Mouse (Mus musculus) lung, postnatal 0 days (tissue): ENCODE results near the gene Map4k2.

Experiments used
- CTCF ChIP-seq: IDR thresholded peaks from 2 replicates; pipeline ENCODE4 v1.5.1; 2016; ENCODE audit warnings: antibody characterized with exemption, mild to moderate bottlenecking
- EP300 ChIP-seq: IDR thresholded peaks from 2 replicates; pipeline ENCODE4 v1.6.1; 2016; ENCODE audit warnings: antibody characterized with exemption, mild to moderate bottlenecking, control low read depth

DNA sequence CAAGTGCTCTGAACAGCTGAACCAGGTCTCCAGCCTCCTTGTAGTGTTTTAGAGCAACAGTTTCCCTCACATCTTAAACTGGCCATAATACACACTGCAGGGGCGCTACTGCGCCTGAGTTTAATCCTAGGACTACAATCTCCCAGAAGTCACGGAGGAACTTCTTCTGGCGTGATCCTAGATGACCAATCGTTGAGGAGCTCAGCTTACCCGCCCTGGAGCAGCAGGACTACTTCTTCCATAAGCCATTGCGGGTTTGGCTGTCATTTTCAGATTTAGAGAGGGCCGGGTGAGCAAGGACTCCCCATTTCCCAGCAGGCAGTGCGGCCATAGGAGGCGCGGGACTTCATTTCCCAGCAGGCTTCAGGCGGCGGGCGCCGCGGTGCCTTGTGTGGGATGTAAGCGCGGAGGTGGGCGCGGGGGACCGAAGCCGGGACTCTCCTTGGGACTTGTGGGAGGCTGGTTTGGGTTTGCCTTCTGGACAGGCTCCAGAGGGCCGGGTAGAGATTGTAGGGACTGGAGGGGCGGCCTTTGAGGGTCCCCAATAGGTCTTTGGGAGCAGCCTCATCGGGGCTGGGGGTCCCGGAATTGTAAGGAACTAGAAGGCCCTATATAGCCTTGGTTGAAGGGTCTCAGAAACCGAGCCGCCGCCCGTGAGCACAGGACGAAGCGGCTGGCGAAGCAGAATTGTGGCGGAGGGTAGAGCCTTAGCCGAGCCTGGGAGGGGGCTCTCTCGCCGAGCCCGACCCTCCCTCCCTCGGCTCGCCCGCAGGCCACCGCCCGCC is 6.1 kb upstream of the Map4k2 start, which contains the start of gene Men1:
- TF ChIP-seq EP300 (peak; percentile 44; the same call in 1 of the 2 replicates), CTCF (peak; percentile 74)
